Mouse (Mus musculus) bone marrow, adult 2 months (tissue): ENCODE measurements at regions not wholly inside any gene's neighbourhood (a gene's known extent, or its start where the extent isn't known, plus 50 kb on each side); places are given as distances from the start of the nearest gene placed in this dataset.

Experiments used
- H3K27ac ChIP-seq: fragments of 200-500 bp; 2 replicates; pipeline ENCODE4 v1.5.1; 2012; ENCODE audit warnings: low read depth, mild to moderate bottlenecking, control low read depth, inconsistent platforms, low read length; ENCODE audit not compliant: control insufficient read depth, poor library complexity, insufficient read depth
- H3K4me1 ChIP-seq: fragments of 200-500 bp; 2 replicates; pipeline ENCODE4 v1.6.1; 2011; ENCODE audit warnings: low read length; ENCODE audit not compliant: control insufficient read depth, insufficient read depth
- H3K4me3 ChIP-seq: fragments of 200-500 bp; replicated peaks from 2 replicates; pipeline ENCODE3; 2011; ENCODE audit warnings: mild to moderate bottlenecking, low read depth, low read length, control low read depth; ENCODE audit not compliant: control insufficient read depth
- CTCF ChIP-seq: fragments of 200-500 bp; IDR thresholded peaks from 2 replicates; pipeline ENCODE4 v1.5.1; 2011; ENCODE audit warnings: low read length, control low read depth; ENCODE audit not compliant: control insufficient read depth, insufficient read depth
- POLR2A ChIP-seq: fragments of 200-500 bp; IDR thresholded peaks from 2 replicates; pipeline ENCODE4 v1.6.1; 2011; ENCODE audit warnings: low read depth, mild to moderate bottlenecking, control low read depth, low read length, borderline replicate concordance; ENCODE audit not compliant: control insufficient read depth
- whole genome bisulfite sequencing: fragments of 180-500 bp; shearing (Covaris S2); methylation state at CpG from one replicate; pipeline ENCODE4 v1.1.7; 2018; 5-methylcytosine and 5-hydroxymethylcytosine counted together

GRCm38 (mm10) chr11:44083716-44084115 lies 182.7 kb upstream of the Adra1b start:
- no peaks in the 10 kb centered on the region for H3K4me1 ChIP-seq
- no peak for TF ChIP-seq POLR2A
- H3K4me3 ChIP-seq = no peak overlapping the region
- no peak overlapping the region for H3K27ac ChIP-seq
- WGBS = 74% methylated on average over 3 of the region's 3 CpGs

GRCm38 (mm10) chr11:44086951-44087350 lies 185.9 kb upstream of the Adra1b start:
- 50% methylated on average over 2 of the region's 2 CpGs for WGBS
- H3K4me1 ChIP-seq = no peaks in the 10 kb centered on the region
- no peak overlapping the region for H3K4me3 ChIP-seq
- no peak for TF ChIP-seq POLR2A
- peak; percentile 55; the same call in 1 of the 2 replicates for TF ChIP-seq CTCF
- H3K27ac ChIP-seq = no peak overlapping the region

GRCm38 (mm10) chr11:44089514-44089913 lies 188.5 kb upstream of the Adra1b start:
- no peak for TF ChIP-seq CTCF
- no peak for TF ChIP-seq POLR2A
- Histone ChIP-seq H3K4me1 (no peaks in the 10 kb centered on the region), H3K27ac (no peak overlapping the region), H3K4me3 (no peak overlapping the region)
- WGBS = 82% methylated on average over 9 of the region's 9 CpGs

- H3K4me3 ChIP-seq = no peak overlapping the region
- no peak for TF ChIP-seq CTCF
- no peak for TF ChIP-seq POLR2A
- H3K4me1 ChIP-seq = no peaks in the 10 kb centered on the region
- no peak overlapping the region for H3K27ac ChIP-seq
- WGBS = 73% methylated on average over 4 of the region's 4 CpGs
Observed at GRCm38 (mm10) chr11:44095280-44095679, 194.3 kb upstream of the Adra1b start.

- Histone ChIP-seq H3K27ac (no peak overlapping the region), H3K4me1 (no peaks in the 10 kb centered on the region), H3K4me3 (no peak overlapping the region)
- TF ChIP-seq POLR2A (no peak), CTCF (no peak)
- WGBS = 78% methylated on average over 5 of the region's 5 CpGs
Observed at GRCm38 (mm10) chr11:44103188-44103840, 202.3 kb upstream of the Adra1b start.

- TF ChIP-seq POLR2A (no peak), CTCF (no peak)
- H3K4me1 ChIP-seq = no peaks in the 10 kb centered on the region
- H3K4me3 ChIP-seq = no peak overlapping the region
- no peak overlapping the region for H3K27ac ChIP-seq
Observed at GRCm38 (mm10) chr11:44103841-44104191, 202.8 kb upstream of the Adra1b start.

- H3K4me1 ChIP-seq = no peaks in the 10 kb centered on the region
- no peak overlapping the region for H3K4me3 ChIP-seq
- TF ChIP-seq CTCF = no peak
- no peak for TF ChIP-seq POLR2A
- H3K27ac ChIP-seq = no peak overlapping the region
- WGBS = 74% methylated on average over 1 of the region's 1 CpGs
Observed at GRCm38 (mm10) chr11:44106231-44106630, 205.2 kb upstream of the Adra1b start.

GRCm38 (mm10) chr11:44111525-44111924 lies 210.5 kb upstream of the Adra1b start:
- TF ChIP-seq CTCF = no peak
- no peak for TF ChIP-seq POLR2A
- Histone ChIP-seq H3K4me3 (no peak overlapping the region), H3K27ac (no peak overlapping the region), H3K4me1 (no peaks in the 10 kb centered on the region)
- 67% methylated on average over 5 of the region's 5 CpGs for WGBS

- no peak for TF ChIP-seq CTCF
- no peak for TF ChIP-seq POLR2A
- no peak overlapping the region for H3K4me3 ChIP-seq
- H3K4me1 ChIP-seq = no peaks in the 10 kb centered on the region
- H3K27ac ChIP-seq = no peak overlapping the region
- WGBS = 80% methylated on average over 9 of the region's 9 CpGs
Observed at GRCm38 (mm10) chr11:44127088-44127487, 226.1 kb upstream of the Adra1b start.
